Mouse (Mus musculus): Measurements from ENCODE around the gene Casr. TPM values are rescaled to one million over a fixed set of nuclear protein-coding genes. Genes with fewer than 3 reads are reported as not detected.

Casr gene
- polyA plus RNA-seq (2015; fragmentation: Nextera tagmentation; extraction: Ambion mirVana), result 0.04 TPM in 1 of 2 replicates, not detected in the other

- H3K4me2 ChIP-seq (ENCODE audit: low read depth, low read length), result peak within 1 kb of the TSS; percentile 49
- H3K4me3 ChIP-seq (ENCODE audit: low read length), result peak within 1 kb of the TSS; percentile 32
- no peaks in the 10 kb centered on the region for H3K9me3 ChIP-seq (ENCODE audit: control insufficient read depth, low read length)
- peaks cover 13% of the 10 kb centered on the region for H3K27me3 ChIP-seq (ENCODE audit: control insufficient read depth, insufficient read depth, low read depth, low read length)
- ATAC-seq (ENCODE audit: low read depth), result no peak
- no peak within 1 kb of the TSS for H3K9ac ChIP-seq (ENCODE audit: low read length)
- 0 out of 2 replicates have a peak, but pooled peaks cover 4% of the 10 kb centered on the region for H3K4me1 ChIP-seq (replicated peaks; ENCODE audit: control insufficient read depth, insufficient read depth, low read length)
- 2% methylated on average over 36 of the region's 36 CpGs for WGBS
- H3K36me3 ChIP-seq (ENCODE audit: control insufficient read depth, insufficient read depth, low read length), result no peaks in the 10 kb centered on the region
- H3K27ac ChIP-seq (ENCODE audit: low read length), result no peak within 1 kb of the TSS
These were observed at the start of gene Casr for GRCm38 (mm10) chr16:36561386-36562338. Gene Casr (minus strand): TSS chr16:36562141.

- H3K27ac ChIP-seq (ENCODE audit: low read length), result no peak overlapping the region
- no peaks in the 10 kb centered on the region for H3K4me1 ChIP-seq (replicated peaks; ENCODE audit: control insufficient read depth, insufficient read depth, low read length)
- ATAC-seq (ENCODE audit: low read depth), result no peak
- no peaks in the 10 kb centered on the region for H3K9me3 ChIP-seq (ENCODE audit: control insufficient read depth, low read length)
- H3K36me3 ChIP-seq (ENCODE audit: control insufficient read depth, insufficient read depth, low read length), result no peaks in the 10 kb centered on the region
- H3K27me3 ChIP-seq (ENCODE audit: control insufficient read depth, insufficient read depth, low read depth, low read length), result no peaks in the 10 kb centered on the region
- WGBS, result 51% methylated on average over 3 of the region's 3 CpGs
- H3K4me2 ChIP-seq (ENCODE audit: low read depth, low read length), result no peak overlapping the region
- no peak overlapping the region for H3K9ac ChIP-seq (ENCODE audit: low read length)
- no peak overlapping the region for H3K4me3 ChIP-seq (ENCODE audit: low read length)
These were observed 40.7 kb upstream of the Casr start for GRCm38 (mm10) chr16:36602632-36603031.

GRCm38 (mm10) chr16:36598265-36598664 is 36.3 kb upstream of the Casr start:
- no peaks in the 10 kb centered on the region for H3K4me1 ChIP-seq (replicated peaks; ENCODE audit: control insufficient read depth, insufficient read depth, low read length)
- no peak for ATAC-seq (ENCODE audit: low read depth)

GRCm38 (mm10) chr16:36596671-36597410 is 34.9 kb upstream of the Casr start:
- Histone ChIP-seq H3K4me3 (ENCODE audit: low read length) (no peak overlapping the region), H3K27ac (ENCODE audit: low read length) (no peak overlapping the region), H3K9ac (ENCODE audit: low read length) (no peak overlapping the region), H3K4me1 (replicated peaks; ENCODE audit: control insufficient read depth, insufficient read depth, low read length) (no peaks in the 10 kb centered on the region), H3K27me3 (ENCODE audit: control insufficient read depth, insufficient read depth, low read depth, low read length) (no peaks in the 10 kb centered on the region), H3K36me3 (ENCODE audit: control insufficient read depth, insufficient read depth, low read length) (no peaks in the 10 kb centered on the region), H3K4me2 (ENCODE audit: low read depth, low read length) (no peak overlapping the region), H3K9me3 (ENCODE audit: control insufficient read depth, low read length) (no peaks in the 10 kb centered on the region)
- no peak for ATAC-seq (ENCODE audit: low read depth)
- 85% methylated on average over 10 of the region's 10 CpGs for WGBS

More at GRCm38 (mm10) chr16:36598265-36598664, 36.3 kb upstream of the Casr start:
- no peaks in the 10 kb centered on the region for H3K36me3 ChIP-seq (ENCODE audit: control insufficient read depth, insufficient read depth, low read length)
- no peak overlapping the region for H3K4me2 ChIP-seq (ENCODE audit: low read depth, low read length)
- H3K9ac ChIP-seq (ENCODE audit: low read length), result no peak overlapping the region
- 72% methylated on average over 4 of the region's 4 CpGs for WGBS
- no peak overlapping the region for H3K4me3 ChIP-seq (ENCODE audit: low read length)
- no peak overlapping the region for H3K27ac ChIP-seq (ENCODE audit: low read length)
- H3K27me3 ChIP-seq (ENCODE audit: control insufficient read depth, insufficient read depth, low read depth, low read length), result no peaks in the 10 kb centered on the region
- H3K9me3 ChIP-seq (ENCODE audit: control insufficient read depth, low read length), result no peaks in the 10 kb centered on the region

GRCm38 (mm10) chr16:36589898-36590297 is 28.0 kb upstream of the Casr start:
- Histone ChIP-seq H3K9ac (ENCODE audit: low read length) (no peak overlapping the region), H3K4me3 (ENCODE audit: low read length) (no peak overlapping the region), H3K27me3 (ENCODE audit: control insufficient read depth, insufficient read depth, low read depth, low read length) (no peaks in the 10 kb centered on the region), H3K4me2 (ENCODE audit: low read depth, low read length) (no peak overlapping the region), H3K27ac (ENCODE audit: low read length) (no peak overlapping the region), H3K36me3 (ENCODE audit: control insufficient read depth, insufficient read depth, low read length) (no peaks in the 10 kb centered on the region), H3K4me1 (replicated peaks; ENCODE audit: control insufficient read depth, insufficient read depth, low read length) (no peaks in the 10 kb centered on the region), H3K9me3 (ENCODE audit: control insufficient read depth, low read length) (no peaks in the 10 kb centered on the region)
- WGBS, result 88% methylated on average over 1 of the region's 1 CpGs
- ATAC-seq (ENCODE audit: low read depth), result no peak

- no peak for ATAC-seq (ENCODE audit: low read depth)
- Histone ChIP-seq H3K9ac (ENCODE audit: low read length) (no peak overlapping the region), H3K4me3 (ENCODE audit: low read length) (no peak overlapping the region), H3K27me3 (ENCODE audit: control insufficient read depth, insufficient read depth, low read depth, low read length) (no peaks in the 10 kb centered on the region), H3K4me2 (ENCODE audit: low read depth, low read length) (no peak overlapping the region), H3K9me3 (ENCODE audit: control insufficient read depth, low read length) (no peaks in the 10 kb centered on the region), H3K27ac (ENCODE audit: low read length) (no peak overlapping the region), H3K36me3 (ENCODE audit: control insufficient read depth, insufficient read depth, low read length) (no peaks in the 10 kb centered on the region), H3K4me1 (replicated peaks; ENCODE audit: control insufficient read depth, insufficient read depth, low read length) (no peaks in the 10 kb centered on the region)
- 52% methylated on average over 4 of the region's 4 CpGs for WGBS
These were observed 26.0 kb upstream of the Casr start for GRCm38 (mm10) chr16:36587971-36588370.

GRCm38 (mm10) chr16:36582073-36582472 is 20.1 kb upstream of the Casr start:
- Histone ChIP-seq H3K27ac (ENCODE audit: low read length) (no peak overlapping the region), H3K27me3 (ENCODE audit: control insufficient read depth, insufficient read depth, low read depth, low read length) (no peaks in the 10 kb centered on the region), H3K36me3 (ENCODE audit: control insufficient read depth, insufficient read depth, low read length) (no peaks in the 10 kb centered on the region), H3K9me3 (ENCODE audit: control insufficient read depth, low read length) (no peaks in the 10 kb centered on the region), H3K4me2 (ENCODE audit: low read depth, low read length) (no peak overlapping the region), H3K9ac (ENCODE audit: low read length) (no peak overlapping the region), H3K4me3 (ENCODE audit: low read length) (no peak overlapping the region), H3K4me1 (replicated peaks; ENCODE audit: control insufficient read depth, insufficient read depth, low read length) (no peaks in the 10 kb centered on the region)
- no peak for ATAC-seq (ENCODE audit: low read depth)
- 59% methylated on average over 3 of the region's 3 CpGs for WGBS

GRCm38 (mm10) chr16:36571942-36572341 is 10.0 kb upstream of the Casr start:
- Histone ChIP-seq H3K4me2 (ENCODE audit: low read depth, low read length) (no peak overlapping the region), H3K27me3 (ENCODE audit: control insufficient read depth, insufficient read depth, low read depth, low read length) (no peaks in the 10 kb centered on the region), H3K4me3 (ENCODE audit: low read length) (no peak overlapping the region), H3K27ac (ENCODE audit: low read length) (no peak overlapping the region), H3K9me3 (ENCODE audit: control insufficient read depth, low read length) (no peaks in the 10 kb centered on the region), H3K4me1 (replicated peaks; ENCODE audit: control insufficient read depth, insufficient read depth, low read length) (no peaks in the 10 kb centered on the region), H3K9ac (ENCODE audit: low read length) (no peak overlapping the region), H3K36me3 (ENCODE audit: control insufficient read depth, insufficient read depth, low read length) (no peaks in the 10 kb centered on the region)
- WGBS, result 53% methylated on average over 8 of the region's 8 CpGs
- no peak for ATAC-seq (ENCODE audit: low read depth)

- WGBS, result 78% methylated on average over 6 of the region's 6 CpGs
- H3K4me3 ChIP-seq (ENCODE audit: low read length), result no peak overlapping the region
- H3K9me3 ChIP-seq (ENCODE audit: control insufficient read depth, low read length), result no peaks in the 10 kb centered on the region
- no peak overlapping the region for H3K9ac ChIP-seq (ENCODE audit: low read length)
- H3K27ac ChIP-seq (ENCODE audit: low read length), result no peak overlapping the region
- no peak for ATAC-seq (ENCODE audit: low read depth)
- H3K4me1 ChIP-seq (replicated peaks; ENCODE audit: control insufficient read depth, insufficient read depth, low read length), result 0 out of 2 replicates have a peak, but pooled peaks cover 4% of the 10 kb centered on the region
- H3K4me2 ChIP-seq (ENCODE audit: low read depth, low read length), result no peak overlapping the region
- H3K27me3 ChIP-seq (ENCODE audit: control insufficient read depth, insufficient read depth, low read depth, low read length), result peaks cover 13% of the 10 kb centered on the region
- H3K36me3 ChIP-seq (ENCODE audit: control insufficient read depth, insufficient read depth, low read length), result no peaks in the 10 kb centered on the region
These were observed 2.4 kb downstream of the Casr start for GRCm38 (mm10) chr16:36559573-36559972.

Measured in lung, embryonic 16.5 days (tissue).